Mouse (Mus musculus): ENCODE measurements at regions not wholly inside any gene's neighbourhood (a gene's known extent, or its start where the extent isn't known, plus 50 kb on each side); places are given as distances from the start of the nearest gene placed in this dataset.
A peak's percentile ranks its signal among the peaks of the same experiment; 100 is the strongest.

DNA sequence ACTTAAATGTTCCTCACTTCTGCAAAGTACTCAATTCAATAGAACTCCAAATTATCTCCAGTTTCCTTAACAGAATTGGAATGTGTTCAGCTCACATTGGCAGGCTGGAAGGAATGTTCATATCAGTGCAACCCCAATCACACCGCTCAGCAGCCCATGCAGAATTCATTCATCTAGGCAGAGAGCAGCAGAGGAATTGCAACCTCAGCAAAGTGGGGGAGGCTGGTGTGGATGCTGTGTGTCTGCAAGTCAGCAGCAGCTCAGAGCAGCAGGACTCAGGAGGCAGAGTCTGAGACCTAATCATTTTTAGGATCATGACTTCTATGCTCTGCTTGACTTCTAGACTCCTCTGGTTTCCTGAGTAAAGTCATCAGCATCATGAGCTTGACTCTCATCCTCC, 100.7 kb upstream of the Chrna7 start:
- no peak for DNase-seq (ENCODE audit: low read depth, low spot score)

DNA sequence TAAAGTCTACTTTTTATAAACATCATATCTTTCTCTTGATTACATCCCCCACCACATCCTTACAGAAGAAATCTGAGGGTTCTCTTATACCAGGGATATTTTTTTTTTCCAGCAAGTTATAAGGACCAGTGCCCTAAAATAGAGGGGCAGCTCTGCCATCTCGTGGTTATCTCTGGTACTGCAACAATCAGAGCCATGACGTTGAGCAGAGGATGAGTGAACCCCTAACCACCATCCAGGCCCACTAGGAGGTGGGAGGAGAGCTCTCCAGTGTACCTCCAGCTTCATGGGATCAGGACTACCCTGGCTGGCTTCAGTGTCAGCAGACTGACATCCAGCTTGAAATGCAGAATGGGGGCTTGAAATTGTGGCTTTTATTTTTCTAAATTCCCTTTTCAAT, 107.2 kb upstream of the Chrna7 start:
- peak; percentile 9 for DNase-seq (ENCODE audit: low read depth, low spot score)

DNA sequence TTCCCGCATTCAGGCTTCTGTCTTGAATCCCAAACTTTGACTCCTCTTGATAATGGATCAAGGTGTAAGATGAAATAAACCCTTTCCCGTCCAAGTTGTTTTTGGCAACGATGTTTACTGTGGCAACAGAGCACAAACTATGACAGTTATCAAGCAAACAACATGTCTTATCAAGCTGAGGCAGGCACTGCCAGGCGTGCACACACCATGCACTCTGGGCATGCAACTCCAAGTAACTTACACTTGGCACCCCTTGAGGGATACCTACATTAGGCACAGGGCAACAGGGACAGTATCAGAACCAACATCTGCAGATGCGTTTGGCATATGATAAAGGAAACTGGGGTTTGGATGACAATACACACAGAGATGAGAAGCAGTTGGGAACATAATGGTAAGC, 108.8 kb upstream of the Chrna7 start:
- no peak for DNase-seq (ENCODE audit: low read depth, low spot score)

DNA sequence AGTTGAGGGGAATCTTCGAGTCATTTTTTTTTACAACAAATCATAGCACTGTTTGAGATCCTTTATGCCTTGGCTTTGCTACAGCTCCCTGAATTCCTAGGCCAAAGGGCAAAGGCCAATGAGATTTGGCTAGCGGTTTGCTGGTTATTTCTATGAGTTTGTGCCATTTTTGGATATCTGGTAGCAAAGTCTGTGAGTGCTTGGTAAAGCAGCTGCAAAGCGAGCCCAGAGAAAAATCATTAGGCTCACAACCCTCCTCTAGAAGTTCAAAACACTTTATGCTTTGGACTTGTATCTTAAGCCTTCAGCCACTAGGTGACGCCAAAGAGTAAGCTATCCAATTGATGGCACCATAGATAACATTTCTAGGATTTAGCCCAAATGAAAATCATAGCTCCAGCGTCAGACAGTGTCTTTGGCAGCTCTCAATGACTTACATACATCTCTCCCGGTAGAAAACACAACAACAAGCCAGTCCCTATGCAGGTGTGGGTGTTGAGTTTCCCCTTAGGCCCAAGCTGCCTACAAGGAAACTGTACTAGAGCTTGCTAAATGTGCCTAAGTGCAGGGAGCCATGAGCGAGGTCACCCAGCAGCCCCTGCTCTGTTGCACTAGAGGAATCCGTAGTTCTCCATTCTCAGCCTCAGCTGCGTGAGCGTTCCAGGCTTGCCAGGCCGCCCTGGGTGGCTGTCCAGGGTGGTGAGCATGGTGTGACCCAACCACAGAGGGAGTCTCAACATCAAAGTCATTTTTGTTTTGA, 109.8 kb upstream of the Chrna7 start:
- peak; percentile 2 for DNase-seq (ENCODE audit: low read depth, low spot score)

- DNase-seq (ENCODE audit: low read depth, low spot score), result no peak
Measured at GRCm38 (mm10) chr7:63335146-63335545, 109.4 kb upstream of the Otud7a start.

DNA sequence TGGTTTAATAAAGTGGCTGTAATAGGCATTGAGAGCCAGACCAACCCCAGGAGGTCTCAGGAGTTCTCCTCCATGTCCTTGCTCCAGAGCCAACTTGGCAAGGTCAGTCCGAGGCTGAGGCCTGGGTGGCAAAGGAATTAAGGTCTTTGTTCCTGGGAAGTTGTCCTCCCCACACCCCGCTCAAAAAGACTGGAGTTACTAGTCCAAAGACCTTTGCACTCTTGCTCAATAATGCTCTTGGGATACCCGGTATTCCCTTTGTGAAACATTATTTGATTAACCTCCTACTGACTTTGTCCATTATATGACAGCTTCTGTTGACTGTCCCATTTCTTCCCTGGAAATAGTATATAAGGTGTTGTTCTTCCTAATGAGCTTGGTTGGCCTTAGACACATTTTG, 108.5 kb upstream of the Otud7a start:
- no peak for DNase-seq (ENCODE audit: low read depth, low spot score)

- no peak for DNase-seq (ENCODE audit: low read depth, low spot score)
Measured at GRCm38 (mm10) chr7:63341716-63342115, 102.8 kb upstream of the Otud7a start.

DNA sequence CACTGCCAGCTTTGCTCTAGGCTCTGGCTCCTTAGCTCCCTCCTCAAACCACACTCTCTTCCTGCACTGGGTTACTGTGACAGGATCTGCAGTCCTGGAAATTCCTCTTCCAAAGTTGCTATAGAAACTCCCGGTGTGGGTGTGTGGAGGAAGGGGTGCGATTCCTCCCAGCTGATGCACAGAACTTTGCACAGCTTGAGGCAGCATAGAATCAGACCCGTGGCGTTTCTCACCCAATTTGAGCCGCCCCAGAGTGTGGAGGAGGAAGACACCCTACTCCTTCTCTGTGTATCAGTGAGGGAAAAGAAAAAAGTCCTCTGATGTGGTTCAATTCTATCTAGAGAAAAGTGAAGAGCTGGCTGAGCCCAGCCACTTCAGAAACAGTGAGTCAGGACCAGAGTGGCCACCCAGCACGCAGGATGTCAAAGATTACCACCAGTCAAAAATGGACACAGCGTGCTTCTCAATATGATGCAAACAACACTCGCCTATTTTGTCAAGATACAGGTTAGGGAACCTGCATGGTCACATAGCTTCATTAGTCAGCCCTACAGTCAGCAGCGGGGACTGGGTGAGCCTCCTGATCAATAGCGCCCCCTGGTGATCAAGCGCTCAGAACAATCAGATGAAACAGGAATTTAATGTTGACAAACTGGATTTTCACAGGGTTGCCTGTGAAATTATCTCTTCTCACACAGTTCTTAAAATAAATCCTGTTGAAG, 98.7 kb upstream of the Otud7a start:
- no peak for DNase-seq (ENCODE audit: low read depth, low spot score)

- no peak for DNase-seq (ENCODE audit: low read depth, low spot score)
Measured at GRCm38 (mm10) chr7:63346393-63346730, 98.2 kb upstream of the Otud7a start.
